In the genomic region with DNA sequence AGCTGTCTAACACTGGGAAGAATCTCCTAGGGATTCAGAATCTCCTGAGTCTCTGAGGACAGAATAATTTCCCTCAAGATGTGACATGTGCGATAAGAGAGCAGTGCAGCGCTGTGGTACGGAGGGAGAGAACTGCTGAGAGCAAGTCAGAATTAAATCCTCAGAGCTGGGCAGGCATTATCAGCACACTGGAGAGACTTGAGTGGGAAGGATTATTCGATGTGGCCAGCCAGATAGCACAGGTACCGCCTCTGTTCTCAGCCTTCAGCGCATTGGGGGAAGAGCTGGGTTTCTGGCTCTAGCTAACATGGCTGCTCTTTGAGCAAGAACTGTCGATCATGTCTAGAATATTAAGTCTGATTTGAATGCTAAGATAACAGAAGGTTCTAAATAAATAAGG, we compare ENCODE assay signal across 31 mouse cellular contexts. TPM values are rescaled to one million over a fixed set of nuclear protein-coding genes. Genes with fewer than 3 reads are reported as not detected.
DNase-seq lines count a peak whose midpoint lies in the region; ATAC-seq lines count a peak whose summit lies in the region.
"Had no signal": no experiment of that assay in that cellular context is flagged by ENCODE, and none has a peak within 500 bp of the region (broad histone marks: within the 10 kb centered on the region; RNA-seq: fewer than 3 reads in every experiment).

No protein-coding gene starts in this region.

- no peak overlapping the region for H3K27ac ChIP-seq in liver, embryonic 11.5 days (ENCODE audit: low read depth, low read length)
- no peak overlapping the region for H3K27ac ChIP-seq in liver, embryonic 16.5 days (ENCODE audit: low read length)
- peak overlapping the region; percentile 54 for H3K27ac ChIP-seq in midbrain, embryonic 16.5 days (ENCODE audit: low read length)
- H3K27ac ChIP-seq: forebrain, embryonic 13.5 days; hindbrain, postnatal 0 days; left cerebral cortex, adult 2 months; limb, embryonic 15.5 days; macrophage had no signal

- H3K36me3 ChIP-seq in liver, embryonic 11.5 days (ENCODE audit: control insufficient read depth, insufficient read depth, low read length), result peaks cover 65% of the 10 kb centered on the region
- H3K36me3 ChIP-seq in liver, embryonic 16.5 days (ENCODE audit: control insufficient read depth, insufficient read depth), result peaks cover 37% of the 10 kb centered on the region
- H3K36me3 ChIP-seq in midbrain, embryonic 16.5 days (ENCODE audit: control insufficient read depth, insufficient read depth, low read length), result peaks cover 34% of the 10 kb centered on the region

- no peaks in the 10 kb centered on the region for H3K4me1 ChIP-seq in liver, embryonic 11.5 days (replicated peaks; ENCODE audit: control insufficient read depth, insufficient read depth, low read length)
- no peaks in the 10 kb centered on the region; the same call in 1 of the 2 replicates for H3K4me1 ChIP-seq in liver, embryonic 16.5 days (ENCODE audit: control insufficient read depth, low read depth, low read length)
- H3K4me1 ChIP-seq in midbrain, embryonic 16.5 days (ENCODE audit: control insufficient read depth, insufficient read depth, low read length), result peaks cover 3% of the 10 kb centered on the region; the same call in 1 of the 2 replicates
- H3K4me1 ChIP-seq: limb, embryonic 15.5 days had no signal

- 85% methylated on average over 7 of the region's 7 CpGs for WGBS in liver, embryonic 11.5 days
- WGBS in liver, embryonic 16.5 days (ENCODE audit: insufficient replicate concordance), result 48% methylated on average over 7 of the region's 7 CpGs
- WGBS in midbrain, embryonic 16.5 days, result 75% methylated on average over 7 of the region's 7 CpGs

- H3K4me3 ChIP-seq in liver, embryonic 11.5 days (ENCODE audit: low read depth, low read length), result no peak overlapping the region
- H3K4me3 ChIP-seq in liver, embryonic 16.5 days (ENCODE audit: low read depth, low read length), result no peak overlapping the region
- no peak overlapping the region for H3K4me3 ChIP-seq in midbrain, embryonic 16.5 days (ENCODE audit: low read depth, low read length)
- H3K4me3 ChIP-seq: forebrain, embryonic 13.5 days; left cerebral cortex, adult 2 months; limb, embryonic 15.5 days had no signal

- ATAC-seq in liver, embryonic 11.5 days (replicated peaks; ENCODE audit: low FRiP score), result peak; percentile 22; the same call in 1 of the 2 replicates
- ATAC-seq in liver, embryonic 16.5 days (ENCODE audit: low read depth), result peak; percentile 48
- peak; percentile 40; the same call in 1 of the 2 replicates for ATAC-seq in midbrain, embryonic 16.5 days
- ATAC-seq: forebrain, embryonic 13.5 days; hindbrain, postnatal 0 days; intestine, embryonic 16.5 days; Patski had no signal

- DNase-seq in liver, embryonic 11.5 days (ENCODE audit: low spot score), result no peak
- no peak for DNase-seq in liver
- DNase-seq in c-Kit-positive CD71-positive TER-119-negative erythroid progenitor cells, embryonic 14.5 days (ENCODE audit: low read depth), result peak; percentile 19
- DNase-seq in ovary, postnatal 36 days (ENCODE audit: low spot score), result no peak
- DNase-seq in left cerebral cortex, adult 11 months (ENCODE audit: low spot score), result no peak
- DNase-seq in lung, postnatal 10 days, result no peak
- DNase-seq: adrenal gland, postnatal 36 days; cerebellum, adult 18-20 months; cerebellum, postnatal 14 days; embryo, embryonic 11 days; gastrocnemius, postnatal 14 days; heart, adult 11 months; kidney, adult 9 months; kidney, postnatal 14 days; left cerebral cortex, postnatal 4 days; thymus, adult 18-20 months; thymus, postnatal 36 days had no signal

- no peaks in the 10 kb centered on the region for H3K9me3 ChIP-seq in liver, embryonic 11.5 days (ENCODE audit: control insufficient read depth, low read length)
- H3K9me3 ChIP-seq in liver, embryonic 16.5 days (replicated peaks; ENCODE audit: control insufficient read depth, low read length), result no peaks in the 10 kb centered on the region
- H3K9me3 ChIP-seq in midbrain, embryonic 16.5 days (replicated peaks; ENCODE audit: control insufficient read depth, low read length, poor library complexity, severe bottlenecking), result no peaks in the 10 kb centered on the region
- H3K9me3 ChIP-seq: forebrain, embryonic 13.5 days; limb, embryonic 15.5 days had no signal

- no peak overlapping the region for H3K9ac ChIP-seq in liver, embryonic 11.5 days (ENCODE audit: low read depth, low read length)
- H3K9ac ChIP-seq in liver, embryonic 16.5 days (ENCODE audit: low read depth, low read length), result no peak overlapping the region
- no peak overlapping the region for H3K9ac ChIP-seq in midbrain, embryonic 16.5 days (ENCODE audit: low read depth, low read length)
- H3K9ac ChIP-seq: forebrain, embryonic 13.5 days; limb, embryonic 15.5 days had no signal

- no peaks in the 10 kb centered on the region for H3K27me3 ChIP-seq in liver, embryonic 11.5 days (replicated peaks; ENCODE audit: control insufficient read depth, insufficient read depth, low read length)
- no peaks in the 10 kb centered on the region for H3K27me3 ChIP-seq in liver, embryonic 16.5 days (ENCODE audit: control insufficient read depth, insufficient read depth, low read depth, low read length)
- no peaks in the 10 kb centered on the region for H3K27me3 ChIP-seq in midbrain, embryonic 16.5 days (ENCODE audit: control insufficient read depth, insufficient read depth, low read depth, low read length)
- H3K27me3 ChIP-seq: forebrain, embryonic 13.5 days; limb, embryonic 15.5 days; Patski had no signal

- no peak overlapping the region for H3K4me2 ChIP-seq in liver, embryonic 11.5 days
- no peak overlapping the region for H3K4me2 ChIP-seq in liver, embryonic 16.5 days (ENCODE audit: low read depth, low read length)
- H3K4me2 ChIP-seq in midbrain, embryonic 16.5 days (ENCODE audit: low read length), result no peak overlapping the region
- H3K4me2 ChIP-seq: forebrain, embryonic 13.5 days; heart, embryonic 11.5 days; limb, embryonic 15.5 days had no signal

RNA-seq across cellular contexts. Expression of a gene that starts 10.2 kb away (rescaled TPM):
- not detected in 2 replicates for polyA plus RNA-seq in liver, embryonic 11.5 days (2014; fragmentation: Nextera tagmentation; extraction: Ambion mirVana)
- not detected in 2 replicates for polyA plus RNA-seq in liver, embryonic 16.5 days (2015; fragmentation: Nextera tagmentation; extraction: Ambion mirVana)
- polyA plus RNA-seq in midbrain, embryonic 16.5 days (2015; fragmentation: Nextera tagmentation; extraction: Ambion mirVana), result 0.12 TPM in 1 of 2 replicates, not detected in the other
- polyA plus RNA-seq: forebrain, embryonic 13.5 days; heart, embryonic 11.5 days; heart, postnatal 0 days; limb, embryonic 15.5 days; lung, embryonic 16.5 days; macrophage; neural tube, embryonic 11.5 days; Patski; stomach, embryonic 16.5 days had no signal

RNA-seq across cellular contexts. Expression of a gene that starts 46.8 kb away (rescaled TPM):
- polyA plus RNA-seq in liver, embryonic 11.5 days (2014; fragmentation: Nextera tagmentation; extraction: Ambion mirVana), result 68.6 and 73.0 TPM in 2 replicates
- polyA plus RNA-seq in liver, embryonic 16.5 days (2015; fragmentation: Nextera tagmentation; extraction: Ambion mirVana), result 27.6 and 29.6 TPM in 2 replicates
- 51.4 and 61.3 TPM in 2 replicates for polyA plus RNA-seq in midbrain, embryonic 16.5 days (2015; fragmentation: Nextera tagmentation; extraction: Ambion mirVana)
